Mouse (Mus musculus) activated CD4-positive, CD25-positive, alpha-beta regulatory T cell, adult 4 months (primary cell): ENCODE results near the gene C1qb. TPM values are rescaled to one million over a fixed set of nuclear protein-coding genes. Genes with fewer than 3 reads are reported as not detected.

Experiments
- ATAC-seq: one replicate; pipeline ENCODE4 v1.8.0; 2017
- polyA plus RNA-seq, 2 experiments: library from polyadenylated mRNA; unstranded; fragments of 100-300 nt; shearing (Covaris generic); gene quantifications; one replicate each; pipeline ENCODE4 v1.2.1; 2017

The C1qb gene
- polyA plus RNA-seq, 2 experiments from 2014 or later, result 1.2 to 6.1 TPM

DNA sequence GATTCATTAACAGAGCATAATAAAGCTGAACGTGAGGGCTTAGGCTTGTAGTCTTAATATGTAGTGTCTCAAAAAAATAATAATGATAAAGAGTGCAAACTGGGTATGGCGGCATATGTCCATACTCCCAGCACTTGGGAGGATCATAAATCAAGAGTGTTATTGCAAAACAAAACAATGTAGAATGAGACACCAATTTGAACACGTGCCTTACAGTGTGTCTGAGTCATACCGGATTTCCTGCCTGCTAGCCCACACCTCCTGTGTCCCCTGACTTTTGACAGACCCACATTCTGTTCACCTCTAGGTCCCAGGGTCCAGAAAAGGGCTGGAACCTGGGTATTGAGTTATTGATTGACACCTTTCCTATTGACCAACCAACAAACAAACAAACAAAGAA lies 44.0 kb downstream of the C1qb start:
- ATAC-seq, result no peak

DNA sequence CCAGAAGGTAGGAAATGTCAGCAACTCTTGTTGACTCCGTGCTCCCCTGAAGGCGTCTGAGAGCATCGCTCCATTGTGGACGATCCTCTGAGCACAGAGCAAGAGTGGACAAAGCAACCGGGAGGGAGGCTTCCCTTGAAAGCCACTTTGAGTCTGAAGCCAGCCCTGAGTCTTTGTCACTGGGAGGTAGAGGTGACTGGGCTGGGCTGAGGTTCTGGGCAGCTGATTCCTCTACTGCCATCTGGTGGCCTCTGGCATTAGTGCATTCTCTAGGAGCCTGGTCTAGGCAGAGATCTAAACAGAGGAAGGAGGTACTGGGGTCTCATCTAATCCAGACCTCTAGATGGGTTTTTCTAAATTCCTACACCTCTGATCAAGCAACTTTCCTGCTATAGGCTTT lies 44.9 kb downstream of the C1qb start:
- no peak for ATAC-seq

DNA sequence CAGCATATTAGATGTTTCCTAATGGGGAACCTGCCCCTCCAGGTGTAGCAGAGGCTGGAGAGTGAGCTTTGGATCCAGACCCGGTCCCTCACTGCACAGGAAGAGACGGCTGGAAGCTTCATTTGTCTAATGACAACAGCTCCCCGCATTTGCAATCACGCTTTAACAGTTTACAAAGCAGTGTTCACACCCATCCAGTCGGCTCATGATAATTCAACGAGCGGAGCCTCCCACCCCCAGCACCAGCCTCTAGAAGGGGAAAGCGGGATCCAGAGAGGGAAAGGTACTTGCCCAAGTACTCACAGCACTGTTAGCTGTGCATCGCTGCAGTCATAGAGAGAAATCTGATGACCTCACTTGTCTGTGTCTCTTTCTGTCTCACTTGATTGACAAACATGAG lies 47.5 kb downstream of the C1qb start:
- ATAC-seq, result no peak

DNA sequence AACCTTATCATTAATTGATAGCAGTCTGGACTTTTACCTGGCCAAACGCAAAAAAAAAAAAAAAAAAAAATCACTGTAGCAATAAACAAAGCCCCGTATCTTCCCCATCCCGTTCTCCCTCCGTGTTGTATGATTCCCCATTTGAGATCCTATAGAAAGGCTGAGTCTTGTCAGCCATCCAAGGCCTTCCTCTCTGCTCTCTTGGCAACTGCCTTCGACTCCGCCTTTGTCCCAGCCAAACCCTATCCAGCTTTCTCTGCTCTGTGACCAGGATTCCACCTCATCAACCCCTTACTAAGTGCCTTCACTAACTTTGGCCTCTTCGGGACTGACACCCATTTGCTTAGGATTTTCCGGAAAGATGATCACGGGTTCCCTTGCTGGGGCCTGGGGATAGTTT lies 48.0 kb downstream of the C1qb start:
- no peak for ATAC-seq

DNA sequence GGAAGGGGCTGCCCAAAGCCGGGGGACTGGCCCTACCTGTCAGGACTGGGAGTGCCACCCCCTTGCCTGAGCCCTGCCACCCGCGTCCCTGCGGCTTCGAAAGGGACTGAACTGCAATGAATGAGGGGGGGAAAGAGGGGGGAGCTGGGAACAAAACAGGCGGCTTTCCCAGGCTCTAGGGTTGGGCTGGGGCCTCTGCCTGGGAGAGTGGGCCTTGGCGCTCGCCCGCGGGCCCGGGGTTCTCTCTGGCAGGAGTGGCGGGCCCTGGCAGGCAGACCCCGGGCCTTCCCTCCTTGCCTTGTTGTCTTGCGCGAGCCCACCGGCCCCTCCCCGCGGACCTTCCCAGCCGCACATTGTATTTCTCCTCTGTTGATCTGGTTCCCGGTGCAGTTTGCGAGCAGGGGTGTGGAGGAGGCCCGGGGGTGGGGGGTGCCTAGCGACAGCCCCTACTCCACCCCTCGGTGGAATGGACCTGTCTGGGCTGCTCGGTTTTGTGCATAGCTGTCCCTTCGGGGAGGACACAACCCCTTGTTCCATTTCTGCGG lies 49.5 kb downstream of the C1qb start:
- ATAC-seq, result no peak

DNA sequence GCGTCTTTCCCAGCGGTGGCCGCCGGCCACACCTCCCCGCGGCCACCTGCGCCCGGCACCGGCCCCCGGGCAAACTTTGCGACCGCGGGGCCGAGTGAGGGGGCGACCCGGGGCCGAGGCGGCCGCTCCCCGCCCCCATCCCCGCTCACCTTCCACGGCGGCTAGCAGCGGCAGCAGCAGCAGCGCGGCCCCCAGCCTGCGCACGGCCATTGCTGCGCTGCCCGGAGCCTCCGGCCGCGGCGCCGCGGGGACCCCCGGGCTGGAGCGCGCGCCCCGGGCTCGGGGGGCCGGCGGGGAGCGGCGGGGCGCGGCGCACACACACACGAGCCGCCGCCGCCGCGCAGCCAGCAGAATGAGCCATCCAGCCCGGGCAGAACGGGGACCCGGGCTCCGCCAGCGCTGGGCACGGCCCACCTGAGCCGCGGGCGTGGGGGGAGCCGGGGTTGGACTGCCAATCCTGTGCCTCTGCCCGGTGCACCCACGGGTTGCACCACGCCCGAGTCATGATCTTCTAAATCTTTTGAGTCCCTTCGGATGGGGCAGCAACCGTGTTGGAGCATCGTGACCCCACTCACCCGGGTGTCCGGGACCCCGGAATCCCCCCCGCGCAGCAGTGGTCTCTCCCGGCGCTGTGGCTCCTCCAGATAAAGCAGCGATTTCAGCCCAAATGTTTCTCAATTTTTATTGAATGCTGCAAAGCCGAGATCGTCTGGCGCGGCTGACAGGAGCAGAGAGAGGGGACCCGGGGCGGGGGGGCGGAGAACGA lies 50.2 kb downstream of the C1qb start, which contains the start of gene Ephb2:
Gene Ephb2, minus strand, starts transcription at position 368 of the 766 bp plus-strand sequence.
- no peak for ATAC-seq

DNA sequence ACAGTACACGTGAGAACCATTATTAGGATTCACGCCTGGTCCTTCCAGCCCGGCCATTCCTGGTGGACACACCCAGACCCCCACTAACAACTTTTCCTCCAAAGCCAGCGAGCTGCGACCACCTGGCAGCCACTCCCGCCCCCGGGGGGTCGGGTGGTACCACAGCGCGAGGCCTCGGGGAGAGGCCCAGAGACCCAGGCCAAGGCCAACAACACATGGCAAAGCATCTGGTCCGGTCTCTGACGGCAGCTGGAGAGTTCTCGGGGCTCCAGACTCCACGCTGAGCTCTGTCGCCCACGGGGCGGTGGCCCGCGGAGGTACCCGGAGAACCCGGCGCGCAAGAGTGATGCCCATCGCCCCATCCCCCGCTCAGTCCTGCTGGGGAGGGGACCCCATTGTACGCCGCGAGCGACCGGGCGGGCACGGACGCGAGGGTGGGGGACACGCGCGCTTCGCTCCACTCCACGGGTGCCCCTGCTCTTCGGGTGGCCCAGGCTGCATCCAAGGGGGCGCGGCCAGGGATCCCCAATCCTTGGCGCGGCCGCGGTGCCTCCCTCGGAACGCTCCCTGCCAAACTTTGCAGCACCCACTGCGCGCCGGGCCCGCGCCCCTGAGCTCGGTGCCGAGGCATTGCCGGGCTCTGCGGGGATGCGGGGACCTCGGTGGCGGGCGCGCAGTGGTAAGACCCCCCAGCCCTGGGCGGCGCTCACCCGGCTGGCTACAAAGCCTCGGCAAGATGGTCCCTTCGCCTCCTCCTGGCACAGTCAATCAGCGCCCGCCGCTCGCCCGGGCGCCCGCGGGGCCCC lies 51.0 kb downstream of the C1qb start:
- ATAC-seq, result no peak

DNA sequence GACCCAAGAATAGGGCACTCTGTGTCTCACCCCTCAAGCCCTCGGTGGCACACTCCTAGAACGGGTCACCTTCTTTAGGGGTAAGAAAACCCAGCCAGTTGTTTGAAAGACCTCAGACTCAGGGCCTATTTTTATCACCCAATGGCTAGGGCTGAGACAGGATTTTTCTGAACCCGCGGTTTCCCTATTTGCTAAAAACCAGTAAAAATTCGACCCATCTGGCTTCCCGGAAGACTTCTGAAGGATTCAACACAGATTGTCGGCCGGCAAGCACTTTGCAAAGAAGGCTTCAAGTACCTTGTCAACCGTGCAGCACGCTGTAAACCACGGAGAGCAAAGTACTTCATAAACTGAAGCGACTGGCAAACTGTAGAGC lies 51.6 kb downstream of the C1qb start:
- ATAC-seq, result no peak

DNA sequence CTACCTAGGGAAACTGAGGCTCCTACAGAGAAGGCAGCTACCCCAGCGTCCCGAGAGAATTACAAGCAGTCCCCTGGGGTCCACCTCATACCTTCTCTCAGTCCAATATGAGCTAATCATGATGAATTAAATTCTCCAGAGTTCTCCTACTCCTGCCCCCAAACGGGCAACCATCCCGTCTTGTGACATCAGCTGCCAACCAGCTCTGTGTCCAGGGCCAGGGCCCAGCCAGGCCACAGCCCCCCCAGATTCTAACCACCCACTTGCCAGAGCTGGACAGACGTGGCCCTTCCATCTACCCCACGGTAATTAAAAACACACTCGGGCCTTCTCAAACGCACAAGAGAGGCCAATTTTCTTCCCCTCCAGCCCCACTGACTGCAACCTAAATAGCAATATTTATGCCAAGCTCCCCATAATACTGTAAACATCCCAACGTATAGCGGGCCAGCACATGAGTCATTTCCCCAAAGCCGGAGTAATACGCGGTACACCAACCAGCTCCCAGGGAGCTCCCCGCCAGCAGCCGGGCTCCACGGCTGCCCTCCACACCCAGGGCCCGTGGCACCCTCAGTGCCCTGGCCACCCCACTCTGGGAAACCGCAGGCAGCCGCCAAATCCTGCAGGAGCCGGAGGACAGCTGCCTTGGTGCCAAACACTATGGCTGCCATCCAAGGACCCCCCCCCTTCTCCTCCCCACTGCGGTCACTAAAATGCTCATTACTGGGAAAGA lies 52.2 kb downstream of the C1qb start:
- no peak for ATAC-seq

DNA sequence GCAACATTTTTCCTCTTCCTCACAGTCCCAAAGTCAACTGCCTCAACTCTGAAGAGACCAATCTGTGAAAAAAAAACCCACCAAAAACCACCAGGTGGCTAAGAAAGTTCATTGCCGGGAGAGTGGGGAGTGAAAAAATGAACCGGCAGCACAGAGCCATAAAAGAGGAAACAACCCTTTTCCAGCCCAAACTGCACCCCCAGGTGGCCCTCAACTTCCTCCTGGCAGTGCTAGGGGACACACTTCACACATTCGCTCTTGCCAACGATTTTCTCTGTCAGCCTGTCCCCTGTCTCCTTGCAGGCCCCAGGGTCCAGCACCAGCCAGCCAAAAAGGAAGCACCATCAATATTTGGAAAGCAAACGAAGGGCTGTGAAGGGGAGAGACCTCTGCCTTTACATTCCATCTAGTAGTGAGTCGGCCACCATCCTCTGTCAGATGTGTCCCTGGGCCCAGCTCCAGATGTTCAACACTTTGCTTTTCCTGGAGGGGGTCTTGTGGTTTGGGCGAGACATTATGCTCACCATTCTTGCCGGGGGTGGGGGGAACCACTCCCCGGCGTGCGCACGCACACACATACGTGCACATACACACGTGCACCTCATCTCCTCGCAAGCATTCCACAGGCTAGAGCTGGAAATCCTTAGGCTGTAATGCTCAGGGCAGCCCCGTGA lies 53.3 kb downstream of the C1qb start:
- no peak for ATAC-seq

DNA sequence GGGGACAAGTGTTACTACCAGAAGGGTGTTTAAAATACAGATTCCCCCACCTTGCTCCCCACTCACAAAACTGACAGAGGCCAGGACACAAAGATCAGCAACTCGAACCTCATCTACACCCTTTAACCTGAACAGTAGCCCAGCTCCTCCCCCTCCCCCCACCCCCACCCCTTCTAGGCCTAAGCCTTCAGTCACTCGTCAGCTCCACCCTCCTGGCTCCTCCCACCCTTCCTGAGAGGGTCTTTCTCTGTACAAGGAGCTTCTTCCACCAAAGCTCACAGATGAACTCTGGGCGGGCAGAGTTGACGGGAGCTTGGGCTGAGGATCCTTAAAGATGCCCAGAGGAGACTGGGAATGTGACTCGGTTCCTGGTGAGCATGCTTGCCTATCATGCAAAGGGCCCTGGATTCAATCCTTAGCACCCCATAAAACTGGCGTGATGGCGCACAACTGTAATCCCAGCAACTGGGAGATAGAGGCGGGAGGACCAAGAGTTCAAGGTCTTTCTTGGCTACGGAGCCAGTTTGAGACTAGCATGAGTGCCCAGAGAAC lies 55.6 kb downstream of the C1qb start:
- no peak for ATAC-seq

Other genes with a start within 250 kb of the C1qb start
- not detected for gene Ephb2, start 50.2 kb downstream of the C1qb start, polyA plus RNA-seq
- gene C1qc, start 6.9 kb upstream of the C1qb start, polyA plus RNA-seq, result under 1 TPM; 0.28 to 0.56 TPM
- gene C1qa, start 12.6 kb upstream of the C1qb start, polyA plus RNA-seq, result under 1 TPM; 0.83 to 0.97 TPM
- not detected for gene Epha8, start 70.6 kb upstream of the C1qb start, polyA plus RNA-seq
- gene Zbtb40, start 162.6 kb upstream of the C1qb start, polyA plus RNA-seq, result 1 to 10 TPM; 3.9 to 6.0 TPM